In the genomic region with DNA sequence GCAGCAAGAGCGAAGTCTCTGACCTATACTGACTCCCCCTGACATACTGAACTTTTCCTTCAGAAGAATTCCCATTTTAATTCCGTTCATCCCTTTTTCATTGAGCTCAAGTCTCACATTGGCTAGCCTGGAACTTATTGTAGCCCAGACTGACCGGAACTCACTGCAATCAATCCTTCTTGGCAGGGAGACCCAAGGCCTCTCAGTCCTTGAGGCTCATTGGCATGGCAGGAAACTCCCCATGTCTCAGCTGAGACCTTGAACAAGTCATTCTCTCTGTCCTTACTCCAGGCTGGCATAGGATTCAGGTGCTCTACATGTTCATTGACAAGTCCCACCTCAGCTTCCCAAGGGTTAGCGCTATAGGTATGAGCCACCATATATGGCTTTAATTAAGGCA, we compare ENCODE assay signal across 20 mouse cellular contexts.
DNase-seq lines count a peak whose midpoint lies in the region; TF ChIP-seq lines count a peak whose summit lies in the region.
"Had no signal": no experiment of that assay in that cellular context is flagged by ENCODE, and none has a peak within 500 bp of the region (broad histone marks: within the 10 kb centered on the region; RNA-seq: fewer than 3 reads in every experiment).

No protein-coding gene starts in this region.

- DNase-seq in adrenal gland, adult 2 months, result peak; percentile 62
- no peak for DNase-seq in adrenal gland, adult 18-20 months (ENCODE audit: low spot score in 2 of 2)
- peak; percentile 13 for DNase-seq in adrenal gland, postnatal 10 days
- peak; percentile 1 for DNase-seq in adrenal gland, postnatal 25 days
- DNase-seq in left cerebral cortex, postnatal 10 days (ENCODE audit: extremely low spot score in 1 of 2, low spot score in 2 of 2), result no peak
- DNase-seq in heart, adult 2 months, result no peak
- no peak for DNase-seq in spleen, postnatal 36 days (ENCODE audit: low spot score in 2 of 2)
- DNase-seq: cerebellum, adult 11 months; cerebellum, adult 18-20 months; cerebellum, adult 8-10 months; cerebellum, adult 9-11 months; cerebellum, postnatal 14 days; cerebellum, postnatal 36 days; forebrain, postnatal 0 days had no signal

- no peak for TF ChIP-seq POLR2A in heart, adult 2 months (IDR thresholded peaks at IDR 0.05; ENCODE audit: insufficient read depth, low read depth, low read length)

- no peak overlapping the region for H3K4me3 ChIP-seq in heart, adult 2 months
- H3K4me3 ChIP-seq: embryonic facial prominence, embryonic 10.5 days; embryonic facial prominence, embryonic 12.5 days; forebrain, embryonic 13.5 days; forebrain, embryonic 15.5 days had no signal

- no peak for TF ChIP-seq CTCF in heart, adult 2 months (IDR thresholded peaks at IDR 0.05)

- no peaks in the 10 kb centered on the region for H3K4me1 ChIP-seq in heart, adult 2 months (ENCODE audit: control insufficient read depth, insufficient read depth, low read length)
- H3K4me1 ChIP-seq: embryonic facial prominence, embryonic 10.5 days; embryonic facial prominence, embryonic 12.5 days; forebrain, embryonic 13.5 days; forebrain, embryonic 15.5 days had no signal

- H3K27me3 ChIP-seq in heart, adult 2 months (ENCODE audit: control insufficient read depth, insufficient read depth, low read length), result no peaks in the 10 kb centered on the region
- H3K27me3 ChIP-seq: CH12.LX; embryonic facial prominence, embryonic 12.5 days; forebrain, embryonic 13.5 days; forebrain, embryonic 15.5 days had no signal

- H3K79me2 ChIP-seq in heart, adult 2 months (replicated peaks; ENCODE audit: control insufficient read depth, insufficient read depth, low read length), result no peaks in the 10 kb centered on the region

- no peak overlapping the region for H3K27ac ChIP-seq in heart, adult 2 months
- H3K27ac ChIP-seq: embryonic facial prominence, embryonic 10.5 days; embryonic facial prominence, embryonic 12.5 days; forebrain, embryonic 13.5 days; forebrain, embryonic 15.5 days had no signal

- TF ChIP-seq EP300 in heart, adult 2 months (IDR thresholded peaks at IDR 0.05; ENCODE audit: insufficient read depth, low read depth, low read length), result no peak

- H3K9ac ChIP-seq in heart, adult 2 months (ENCODE audit: low read depth, low read length), result no peak overlapping the region
- H3K9ac ChIP-seq: embryonic facial prominence, embryonic 12.5 days; forebrain, embryonic 13.5 days; forebrain, embryonic 15.5 days; forebrain, postnatal 0 days had no signal

- WGBS in heart, adult 2 months, result 86% methylated on average over 4 of the region's 4 CpGs

- intact Hi-C loops in left cerebral cortex, postnatal 10 days (cut with DNase I), result no loop called here
- intact Hi-C loops in heart, adult 2 months (cut with DNase I), result no loop called here

- no peaks in the 10 kb centered on the region for H3K36me3 ChIP-seq in heart, adult 2 months (ENCODE audit: control insufficient read depth, insufficient read depth, low read length)
- H3K36me3 ChIP-seq: embryonic facial prominence, embryonic 10.5 days; embryonic facial prominence, embryonic 12.5 days; forebrain, embryonic 15.5 days; G1E had no signal

Comparison
In these comparisons a context has a peak if more than half of its experiments do, and no peak if none do; other contexts are left out.
1. DNase-seq: peak in adrenal gland, adult 2 months (single experiment), adrenal gland, postnatal 10 days (single experiment) and adrenal gland, postnatal 25 days (single experiment); none in adrenal gland, adult 18-20 months (0 of 2), left cerebral cortex, postnatal 10 days (0 of 2), heart, adult 2 months (0 of 2) and spleen, postnatal 36 days (0 of 2).